Mouse (Mus musculus) spleen, adult 2 months (tissue): ENCODE measurements around the gene Cort.

Experiments
- CTCF ChIP-seq: fragments of 200-500 bp; IDR thresholded peaks from 2 replicates; pipeline ENCODE4 v1.5.1; 2011; ENCODE audit warnings: mild to moderate bottlenecking, inconsistent platforms; ENCODE audit not compliant: insufficient read depth, insufficient read length, insufficient replicate concordance; ENCODE audit errors: extremely low read depth
- POLR2A ChIP-seq: fragments of 200-500 bp; IDR thresholded peaks from 2 replicates; pipeline ENCODE4 v1.6.1; 2011; ENCODE audit warnings: low read depth, low read length, inconsistent platforms

DNA sequence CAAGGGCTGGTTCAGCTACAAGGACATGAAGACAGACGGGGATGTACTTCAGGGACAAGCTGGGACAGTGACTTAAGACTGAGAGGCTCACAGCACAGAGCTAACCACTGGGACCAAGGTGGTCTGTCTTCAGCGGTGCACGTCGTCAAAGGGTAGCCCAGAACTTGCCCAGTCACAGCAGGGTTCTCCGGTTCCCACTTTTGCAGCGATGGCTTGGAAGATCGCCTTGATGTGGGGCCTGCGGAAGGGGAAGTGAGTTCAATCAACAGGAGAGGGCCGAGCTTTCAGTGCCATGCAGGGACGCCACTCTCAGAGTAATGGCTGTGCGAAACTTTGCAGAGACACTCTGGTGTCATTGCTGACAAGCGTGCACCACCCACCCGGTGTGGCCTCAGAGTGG is 33.3 kb upstream of the Cort start:
- TF ChIP-seq CTCF (no peak), POLR2A (no peak)
